Mouse (Mus musculus) forebrain, embryonic 14.5 days (tissue): ENCODE data around the gene Plekhn1. TPM values are rescaled to one million over a fixed set of nuclear protein-coding genes. Genes with fewer than 3 reads are reported as not detected.

Experiments
- ATAC-seq: fragments of 200-750 bp; cut with Nextera tagmentation; 2 replicates; pipeline ENCODE4 v1.8.0; 2017; ENCODE audit warnings: mild to moderate bottlenecking, moderate library complexity
- DNase-seq: peaks from one replicate; pipeline ENCODE4 v3.0.0-alpha.2; 2015; ENCODE audit warnings: low spot score
- H3K27ac ChIP-seq: fragments of 300-500 bp; sonication (generic); 2 replicates; pipeline ENCODE4 v1.5.1; 2014; ENCODE audit warnings: low read depth, mild to moderate bottlenecking, control low read depth, low read length, moderate library complexity
- H3K27me3 ChIP-seq: fragments of 300-500 bp; sonication (generic); replicated peaks from 2 replicates; pipeline ENCODE4 v1.6.1; 2014; ENCODE audit warnings: low read length, control low read depth, mixed read lengths; ENCODE audit not compliant: control insufficient read depth, insufficient read depth
- H3K36me3 ChIP-seq: fragments of 300-500 bp; sonication (generic); 2 replicates; pipeline ENCODE4 v1.6.1; 2014; ENCODE audit warnings: low read length, control low read depth; ENCODE audit not compliant: control insufficient read depth, insufficient read depth
- H3K4me1 ChIP-seq: fragments of 300-500 bp; sonication (generic); 2 replicates; pipeline ENCODE4 v1.6.1; 2014; ENCODE audit warnings: antibody characterized with exemption, low read length, control low read depth; ENCODE audit not compliant: control insufficient read depth, insufficient read depth
- H3K4me2 ChIP-seq: fragments of 300-500 bp; sonication (generic); 2 replicates; pipeline ENCODE4 v1.6.1; 2014; ENCODE audit warnings: mild to moderate bottlenecking, control low read depth, low read length
- H3K4me3 ChIP-seq: fragments of 300-500 bp; sonication (generic); 2 replicates; pipeline ENCODE4 v1.5.1; 2014; ENCODE audit warnings: low read depth, low read length, control low read depth
- H3K9ac ChIP-seq: fragments of 300-500 bp; sonication (generic); 2 replicates; pipeline ENCODE4 v1.6.1; 2014; ENCODE audit warnings: mild to moderate bottlenecking, low read length, control low read depth, moderate library complexity
- H3K9me3 ChIP-seq: fragments of 300-500 bp; sonication (generic); replicated peaks from 2 replicates; pipeline ENCODE4 v1.6.1; 2016; ENCODE audit warnings: low read length, control low read depth, mixed read lengths; ENCODE audit not compliant: control insufficient read depth
- WGBS: fragments of 180-500 bp; shearing (Covaris S2); extraction: QIAGEN DNeasy Blood & Tissue Kit; methylation state at CpG from one replicate; pipeline ENCODE4 v1.1.7; 2014; 5-methylcytosine and 5-hydroxymethylcytosine counted together
- microRNA-seq: library from miRNA; unstranded; fragments of <30 nt; microRNA quantifications from one replicate; pipeline ENCODE4, GENCODE M21; 2016
- polyA plus RNA-seq: library from polyadenylated mRNA; unstranded; fragments of >200 nt; fragmentation: Nextera tagmentation; extraction: Ambion mirVana; gene quantifications from 2 replicates; pipeline ENCODE4 v1.2.1, GENCODE M21; 2014

Gene Plekhn1
- polyA plus RNA-seq, 1 experiment from 2014 or later, result 19.2 TPM

- Histone ChIP-seq H3K4me3 (no peak overlapping the region), H3K4me2 (no peak overlapping the region), H3K9me3 (no peaks in the 10 kb centered on the region), H3K27ac (no peak overlapping the region), H3K27me3 (no peaks in the 10 kb centered on the region), H3K36me3 (peaks cover 96% of the 10 kb centered on the region), H3K4me1 (peaks cover 9% of the 10 kb centered on the region; the same call in 1 of the 2 replicates), H3K9ac (no peak overlapping the region)
- no peak for DNase-seq
- WGBS, result 93% methylated on average over 9 of the region's 9 CpGs
- no peak for ATAC-seq
Observed at GRCm38 (mm10) chr4:156177630-156178029, 57.0 kb downstream of the Plekhn1 start.

GRCm38 (mm10) chr4:156171828-156172227 is 62.8 kb downstream of the Plekhn1 start:
- H3K36me3 ChIP-seq, result peaks cover 100% of the 10 kb centered on the region
- ATAC-seq, result no peak
- no peak overlapping the region for H3K9ac ChIP-seq
- 96% methylated on average over 11 of the region's 11 CpGs for WGBS
- H3K9me3 ChIP-seq, result no peaks in the 10 kb centered on the region
- no peak for DNase-seq
- no peak overlapping the region for H3K4me2 ChIP-seq
- H3K27me3 ChIP-seq, result no peaks in the 10 kb centered on the region
- H3K4me3 ChIP-seq, result no peak overlapping the region
- H3K4me1 ChIP-seq, result no peaks in the 10 kb centered on the region
- no peak overlapping the region for H3K27ac ChIP-seq

Small RNA genes lying within 50 kb of the gene (microRNA-seq; reads per million reads assigned to microRNA genes)
- 3.6 reads per million, percentile 20 among the genes with 10 or more reads in this experiment for gene Mir7658

Other genes starting within 250 kb of the Plekhn1 start
- gene B3galt6, start 242.2 kb downstream of the Plekhn1 start, polyA plus RNA-seq, result 27.6 and 29.6 TPM in 2 replicates
- gene Sdf4, start 242.0 kb downstream of the Plekhn1 start, polyA plus RNA-seq, result 124 and 127 TPM in 2 replicates
- 0.43 and 0.60 TPM in 2 replicates for gene Tnfrsf4, start 221.0 kb downstream of the Plekhn1 start, polyA plus RNA-seq
- 0.40 and 0.53 TPM in 2 replicates for gene Tnfrsf18, start 208.7 kb downstream of the Plekhn1 start, polyA plus RNA-seq
- not detected in 2 replicates for gene Ttll10, start 175.4 kb downstream of the Plekhn1 start, polyA plus RNA-seq
- 29.0 and 34.3 TPM in 2 replicates for gene 9430015G10Rik, start 124.9 kb downstream of the Plekhn1 start, polyA plus RNA-seq
- 0.41 and 0.59 TPM in 2 replicates for gene Rnf223, start 104.3 kb downstream of the Plekhn1 start, polyA plus RNA-seq
- 72.2 and 88.4 TPM in 2 replicates for gene Agrn, start 37.4 kb downstream of the Plekhn1 start, polyA plus RNA-seq
- 0.61 and 1.1 TPM in 2 replicates for gene Isg15, start 34.0 kb downstream of the Plekhn1 start, polyA plus RNA-seq
- gene AW011738, start 31.6 kb downstream of the Plekhn1 start, polyA plus RNA-seq, result 1.2 TPM in 2 replicates
- gene Perm1, start 19.0 kb downstream of the Plekhn1 start, polyA plus RNA-seq, result 0.83 and 0.99 TPM in 2 replicates
- 43.3 and 45.5 TPM in 2 replicates for gene Noc2l, start 1.2 kb upstream of the Plekhn1 start, polyA plus RNA-seq
- gene Samd11, start 20.8 kb upstream of the Plekhn1 start, polyA plus RNA-seq, result 0.98 and 1.2 TPM in 2 replicates
- gene Vmn2r-ps159, start 96.2 kb upstream of the Plekhn1 start, polyA plus RNA-seq, result not detected in 2 replicates